Mouse (Mus musculus): Measurements from ENCODE around the gene Gpr161.
A peak's percentile ranks its signal among the peaks of the same experiment; 100 is the strongest.

- peak; percentile 66 for TF ChIP-seq CTCF (conservative IDR thresholded peaks at IDR 0.05; ENCODE audit: insufficient read depth, insufficient read length, low read depth, low read length)
- no peak for TF ChIP-seq POLR2A (IDR thresholded peaks at IDR 0.05; ENCODE audit: low read depth, low read length)
Measured at GRCm38 (mm10) chr1:165252027-165252671, 43.4 kb upstream of the Gpr161 start.
